Mouse (Mus musculus) inflammation-experienced regulatory T-cells (primary cell): Measurements from ENCODE around the gene Gm13289. TPM values are rescaled to one million over a fixed set of nuclear protein-coding genes. Genes with fewer than 3 reads are reported as not detected.

Source experiments
- polyA plus RNA-seq, 2 experiments: library from polyadenylated mRNA; unstranded; fragments of 100-300 nt; shearing (Covaris generic); gene quantifications; one replicate each; pipeline ENCODE4 v1.2.1; 2017

The Gm13289 gene
- polyA plus RNA-seq, result not detected

GRCm38 (mm10) chr4:88776622-88777021 is at the start of gene Gm13289:
Gene Gm13289 (plus strand): TSS chr4:88776922.

GRCm38 (mm10) chr4:88754818-88755340 is 21.8 kb upstream of the Gm13289 start, which contains the start of gene Gm13271:
Gene Gm13271 (plus strand): TSS chr4:88754868.

GRCm38 (mm10) chr4:88759610-88760268 is 17.0 kb upstream of the Gm13289 start, which contains the start of gene Gm13283:
Gene Gm13283 (plus strand): TSS chr4:88760119.

GRCm38 (mm10) chr4:88773534-88773933 is 3.2 kb upstream of the Gm13289 start, which contains the start of gene Gm13290:
Gene Gm13290 (plus strand): TSS chr4:88773834.

GRCm38 (mm10) chr4:88779550-88779949 is 2.8 kb downstream of the Gm13289 start, which contains the start of gene Gm13272:
Gene Gm13272 (plus strand): TSS chr4:88779850.

GRCm38 (mm10) chr4:88781831-88782230 is 5.1 kb downstream of the Gm13289 start, which contains the start of gene Ifnz:
Gene Ifnz (plus strand): TSS chr4:88782131.

GRCm38 (mm10) chr4:88785409-88785808 is 8.7 kb downstream of the Gm13289 start, which contains the start of gene Gm13276:
Gene Gm13276 (plus strand): TSS chr4:88785709.

GRCm38 (mm10) chr4:88788402-88788801 is 11.7 kb downstream of the Gm13289 start, which contains the start of gene Gm13277:
Gene Gm13277 (plus strand): TSS chr4:88788632.

GRCm38 (mm10) chr4:88791250-88791649 is 14.5 kb downstream of the Gm13289 start, which contains the start of gene Gm13278:
Gene Gm13278 (plus strand): TSS chr4:88791550.

GRCm38 (mm10) chr4:88793936-88794675 is 17.4 kb downstream of the Gm13289 start, which contains the start of gene Gm13275:
Gene Gm13275 (plus strand): TSS chr4:88794487.

GRCm38 (mm10) chr4:88797097-88797496 is 20.4 kb downstream of the Gm13289 start, which contains the start of gene Gm13279:
Gene Gm13279 (plus strand): TSS chr4:88797397.

GRCm38 (mm10) chr4:88799365-88799764 is 22.6 kb downstream of the Gm13289 start, which contains the start of gene Gm13285:
Gene Gm13285 (plus strand): TSS chr4:88799665.

GRCm38 (mm10) chr4:88802954-88803353 is 26.2 kb downstream of the Gm13289 start, which contains the start of gene Gm13287:
Gene Gm13287 (plus strand): TSS chr4:88803254.

GRCm38 (mm10) chr4:88805231-88805630 is 28.5 kb downstream of the Gm13289 start, which contains the start of gene Gm13288:
Gene Gm13288 (plus strand): TSS chr4:88805531.

GRCm38 (mm10) chr4:88815928-88816327 is 39.2 kb downstream of the Gm13289 start, which contains the start of gene Ifna7:
Gene Ifna7 (plus strand): TSS chr4:88816228.

GRCm38 (mm10) chr4:88819659-88820058 is 42.9 kb downstream of the Gm13289 start, which contains the start of gene Ifna11:
Gene Ifna11 (plus strand): TSS chr4:88819959.

Other genes starting within 250 kb of the Gm13289 start
- 1 to 10 TPM in 1 of 2 experiments, under 1 TPM in 1; 0.45 to 2.3 TPM for gene Ifna15, start 218.7 kb upstream of the Gm13289 start, polyA plus RNA-seq
- gene Ifna14, start 205.1 kb upstream of the Gm13289 start, polyA plus RNA-seq, result under 1 TPM in 1 of 2 experiments, not detected in 1; 0.70 TPM
- not detected for gene Ifna9, start 184.5 kb upstream of the Gm13289 start, polyA plus RNA-seq
- not detected for gene Ifna12, start 173.5 kb upstream of the Gm13289 start, polyA plus RNA-seq
- under 1 TPM in 1 of 2 experiments, not detected in 1; 0.47 TPM for gene C87499, start 142.5 kb upstream of the Gm13289 start, polyA plus RNA-seq
- gene Ifna13, start 132.5 kb upstream of the Gm13289 start, polyA plus RNA-seq, result not detected
- not detected for gene Ifna16, start 100.0 kb upstream of the Gm13289 start, polyA plus RNA-seq
- not detected for gene Ifna2, start 93.0 kb upstream of the Gm13289 start, polyA plus RNA-seq
- under 1 TPM in 1 of 2 experiments, not detected in 1; 0.30 TPM for gene Ifnab, start 85.6 kb upstream of the Gm13289 start, polyA plus RNA-seq
- gene Gm26566, start 55.1 kb upstream of the Gm13289 start, polyA plus RNA-seq, result not detected
- gene Klhl9, start 54.5 kb upstream of the Gm13289 start, polyA plus RNA-seq, result 10 to 100 TPM; 19.8 to 29.0 TPM
- gene Gm13271, start 22.1 kb upstream of the Gm13289 start, polyA plus RNA-seq, result not detected
- gene Gm13283, start 16.8 kb upstream of the Gm13289 start, polyA plus RNA-seq, result 1 to 10 TPM in 1 of 2 experiments, under 1 TPM in 1; 0.62 to 1.0 TPM
- gene Gm13290, start 3.1 kb upstream of the Gm13289 start, polyA plus RNA-seq, result under 1 TPM in 1 of 2 experiments, not detected in 1; 0.82 TPM
- gene Gm13272, start 2.9 kb downstream of the Gm13289 start, polyA plus RNA-seq, result not detected
- 1 to 10 TPM in 1 of 2 experiments, not detected in 1; 1.5 TPM for gene Ifnz, start 5.2 kb downstream of the Gm13289 start, polyA plus RNA-seq
- not detected for gene Gm13276, start 8.8 kb downstream of the Gm13289 start, polyA plus RNA-seq
- not detected for gene Gm13277, start 11.7 kb downstream of the Gm13289 start, polyA plus RNA-seq
- not detected for gene Gm13278, start 14.6 kb downstream of the Gm13289 start, polyA plus RNA-seq
- not detected for gene Gm13275, start 17.6 kb downstream of the Gm13289 start, polyA plus RNA-seq
- not detected for gene Gm13279, start 20.5 kb downstream of the Gm13289 start, polyA plus RNA-seq
- 1 to 10 TPM in 1 of 2 experiments, under 1 TPM in 1; 0.94 to 3.7 TPM for gene Gm13285, start 22.7 kb downstream of the Gm13289 start, polyA plus RNA-seq
- not detected for gene Gm13287, start 26.3 kb downstream of the Gm13289 start, polyA plus RNA-seq
- not detected for gene Gm13288, start 28.6 kb downstream of the Gm13289 start, polyA plus RNA-seq
- gene Ifna7, start 39.3 kb downstream of the Gm13289 start, polyA plus RNA-seq, result not detected
- gene Ifna11, start 43.0 kb downstream of the Gm13289 start, polyA plus RNA-seq, result not detected
- not detected for gene Ifna6, start 50.5 kb downstream of the Gm13289 start, polyA plus RNA-seq
- gene Ifna5, start 58.6 kb downstream of the Gm13289 start, polyA plus RNA-seq, result not detected
- under 1 TPM in 1 of 2 experiments, not detected in 1; 0.71 TPM for gene Ifna4, start 64.9 kb downstream of the Gm13289 start, polyA plus RNA-seq
- gene Ifna1, start 73.2 kb downstream of the Gm13289 start, polyA plus RNA-seq, result not detected
- gene Ifne, start 103.3 kb downstream of the Gm13289 start, polyA plus RNA-seq, result not detected